Mouse (Mus musculus): ENCODE data around the gene Acvr1b. TPM values are rescaled to one million over a fixed set of nuclear protein-coding genes. Genes with fewer than 3 reads are reported as not detected.

Gene Acvr1b
- total and polyA plus RNA-seq, 2 experiments from 2014 or later: 17.4 to 80.4 TPM

- no peak overlapping the region for H3K27ac ChIP-seq (ENCODE audit: low read depth, low read length)
- H3K27me3 ChIP-seq (ENCODE audit: insufficient read depth, low read length): no peaks in the 10 kb centered on the region
- H3K36me3 ChIP-seq (ENCODE audit: insufficient read depth): peaks cover 13% of the 10 kb centered on the region
- no peak overlapping the region for H3K4me3 ChIP-seq (ENCODE audit: low read depth, low read length)
- H3K9me3 ChIP-seq (ENCODE audit: low read length): no peaks in the 10 kb centered on the region
- TF ChIP-seq CTCF (IDR thresholded peaks at IDR 0.05; ENCODE audit: low read depth): no peak
- no peak overlapping the region for H3K9ac ChIP-seq
- no peak overlapping the region for H3K4me2 ChIP-seq (ENCODE audit: low read depth)
- H3K4me1 ChIP-seq (ENCODE audit: insufficient read depth): no peaks in the 10 kb centered on the region
- 29% methylated on average over 7 of the region's 7 CpGs for WGBS
- DNase-seq (no peak), ATAC-seq (no peak)
Measured at GRCm38 (mm10) chr15:101227971-101228370, 54.1 kb downstream of the Acvr1b start.

GRCm38 (mm10) chr15:101228866-101229590 is 55.2 kb downstream of the Acvr1b start:
- no peak overlapping the region for H3K4me2 ChIP-seq (ENCODE audit: low read depth)
- H3K4me1 ChIP-seq (ENCODE audit: insufficient read depth): no peaks in the 10 kb centered on the region

GRCm38 (mm10) chr15:101230503-101230902 is 56.6 kb downstream of the Acvr1b start:
- DNase-seq (no peak), ATAC-seq (no peak)
- no peak for TF ChIP-seq CTCF (IDR thresholded peaks at IDR 0.05; ENCODE audit: low read depth)
- no peaks in the 10 kb centered on the region for H3K9me3 ChIP-seq (ENCODE audit: low read length)
- H3K36me3 ChIP-seq (ENCODE audit: insufficient read depth): peaks cover 13% of the 10 kb centered on the region
- H3K4me1 ChIP-seq (ENCODE audit: insufficient read depth): no peaks in the 10 kb centered on the region
- H3K4me3 ChIP-seq (ENCODE audit: low read depth, low read length): no peak overlapping the region
- H3K4me2 ChIP-seq (ENCODE audit: low read depth): no peak overlapping the region
- WGBS: 95% methylated on average over 19 of the region's 19 CpGs
- H3K27me3 ChIP-seq (ENCODE audit: insufficient read depth, low read length): no peaks in the 10 kb centered on the region
- H3K27ac ChIP-seq (ENCODE audit: low read depth, low read length): no peak overlapping the region
- H3K9ac ChIP-seq: no peak overlapping the region

More at GRCm38 (mm10) chr15:101228866-101229590, 55.2 kb downstream of the Acvr1b start:
- ATAC-seq (no peak), DNase-seq (no peak)
- Histone ChIP-seq H3K27ac (ENCODE audit: low read depth, low read length) (no peak overlapping the region), H3K9ac (no peak overlapping the region), H3K9me3 (ENCODE audit: low read length) (no peaks in the 10 kb centered on the region), H3K4me3 (ENCODE audit: low read depth, low read length) (no peak overlapping the region), H3K27me3 (ENCODE audit: insufficient read depth, low read length) (no peaks in the 10 kb centered on the region), H3K36me3 (ENCODE audit: insufficient read depth) (peaks cover 13% of the 10 kb centered on the region)
- WGBS: 91% methylated on average over 21 of the region's 21 CpGs
- TF ChIP-seq CTCF (IDR thresholded peaks at IDR 0.05; ENCODE audit: low read depth): no peak

GRCm38 (mm10) chr15:101230995-101231647 is 57.3 kb downstream of the Acvr1b start:
- no peak overlapping the region for H3K9ac ChIP-seq
- WGBS: 86% methylated on average over 23 of the region's 23 CpGs
- no peaks in the 10 kb centered on the region for H3K27me3 ChIP-seq (ENCODE audit: insufficient read depth, low read length)
- ATAC-seq: no peak
- peak; percentile 42 for TF ChIP-seq CTCF (IDR thresholded peaks at IDR 0.05; ENCODE audit: low read depth)
- H3K4me3 ChIP-seq (ENCODE audit: low read depth, low read length): no peak overlapping the region
- no peak for DNase-seq
- no peaks in the 10 kb centered on the region for H3K4me1 ChIP-seq (ENCODE audit: insufficient read depth)
- H3K27ac ChIP-seq (ENCODE audit: low read depth, low read length): no peak overlapping the region
- peak overlapping the region; percentile 21; the same call in 1 of the 2 replicates for H3K4me2 ChIP-seq (ENCODE audit: low read depth)
- H3K9me3 ChIP-seq (ENCODE audit: low read length): no peaks in the 10 kb centered on the region
- H3K36me3 ChIP-seq (ENCODE audit: insufficient read depth): peaks cover 13% of the 10 kb centered on the region

- peaks cover 13% of the 10 kb centered on the region for H3K36me3 ChIP-seq (ENCODE audit: insufficient read depth)
- peak overlapping the region; percentile 21 for H3K4me2 ChIP-seq (ENCODE audit: low read depth)
- no peaks in the 10 kb centered on the region for H3K4me1 ChIP-seq (ENCODE audit: insufficient read depth)
- H3K27ac ChIP-seq (ENCODE audit: low read depth, low read length): no peak overlapping the region
- WGBS: 74% methylated on average over 56 of the region's 56 CpGs
- no peak for TF ChIP-seq CTCF (IDR thresholded peaks at IDR 0.05; ENCODE audit: low read depth)
- H3K9me3 ChIP-seq (ENCODE audit: low read length): no peaks in the 10 kb centered on the region
- no peaks in the 10 kb centered on the region for H3K27me3 ChIP-seq (ENCODE audit: insufficient read depth, low read length)
- no peak for ATAC-seq
- no peak overlapping the region for H3K9ac ChIP-seq
- no peak for DNase-seq
- no peak overlapping the region for H3K4me3 ChIP-seq (ENCODE audit: low read depth, low read length)
Measured at GRCm38 (mm10) chr15:101231648-101232180, 57.8 kb downstream of the Acvr1b start.

GRCm38 (mm10) chr15:101232607-101233006 is 58.7 kb downstream of the Acvr1b start:
- Histone ChIP-seq H3K4me3 (ENCODE audit: low read depth, low read length) (no peak overlapping the region), H3K4me1 (ENCODE audit: insufficient read depth) (no peaks in the 10 kb centered on the region), H3K9ac (no peak overlapping the region), H3K4me2 (ENCODE audit: low read depth) (no peak overlapping the region), H3K27ac (ENCODE audit: low read depth, low read length) (no peak overlapping the region), H3K9me3 (ENCODE audit: low read length) (no peaks in the 10 kb centered on the region), H3K36me3 (ENCODE audit: insufficient read depth) (peaks cover 13% of the 10 kb centered on the region), H3K27me3 (ENCODE audit: insufficient read depth, low read length) (no peaks in the 10 kb centered on the region)
- no peak for TF ChIP-seq CTCF (IDR thresholded peaks at IDR 0.05; ENCODE audit: low read depth)
- no peak for DNase-seq
- WGBS: 77% methylated on average over 4 of the region's 4 CpGs
- ATAC-seq: no peak

GRCm38 (mm10) chr15:101233183-101233582 is 59.3 kb downstream of the Acvr1b start:
- H3K4me2 ChIP-seq (ENCODE audit: low read depth): no peak overlapping the region
- ATAC-seq (no peak), DNase-seq (no peak)
- H3K4me3 ChIP-seq (ENCODE audit: low read depth, low read length): no peak overlapping the region
- WGBS: 80% methylated on average over 3 of the region's 3 CpGs
- H3K9ac ChIP-seq: no peak overlapping the region
- H3K9me3 ChIP-seq (ENCODE audit: low read length): no peaks in the 10 kb centered on the region
- H3K27ac ChIP-seq (ENCODE audit: low read depth, low read length): no peak overlapping the region
- no peaks in the 10 kb centered on the region for H3K4me1 ChIP-seq (ENCODE audit: insufficient read depth)
- no peak for TF ChIP-seq CTCF (IDR thresholded peaks at IDR 0.05; ENCODE audit: low read depth)
- H3K27me3 ChIP-seq (ENCODE audit: insufficient read depth, low read length): no peaks in the 10 kb centered on the region
- H3K36me3 ChIP-seq (ENCODE audit: insufficient read depth): peaks cover 13% of the 10 kb centered on the region

Measured in forebrain, postnatal 0 days (tissue).